Mouse (Mus musculus) midbrain, postnatal 0 days (tissue): ENCODE results near the gene Piezo1. TPM values are rescaled to one million over a fixed set of nuclear protein-coding genes. Genes with fewer than 3 reads are reported as not detected.

Experiments used
- ATAC-seq: fragments of 200-750 bp; cut with Nextera tagmentation; 2 replicates; pipeline ENCODE4 v1.8.0; 2017; ENCODE audit warnings: moderate number of reproducible peaks, mild to moderate bottlenecking, moderate TSS enrichment, moderate library complexity; ENCODE audit not compliant: low FRiP score
- DNase-seq: peaks from one replicate; pipeline ENCODE4 v3.0.0-alpha.2; 2015; ENCODE audit warnings: low spot score
- H3K27ac ChIP-seq: fragments of 300-500 bp; sonication (generic); 2 replicates; pipeline ENCODE4 v1.5.1; 2014; ENCODE audit warnings: low read depth, mild to moderate bottlenecking, low read length, mixed read lengths
- H3K27me3 ChIP-seq: fragments of 300-500 bp; sonication (generic); 2 replicates; pipeline ENCODE4 v1.6.1; 2014; ENCODE audit warnings: low read length, control low read depth, mixed read lengths; ENCODE audit not compliant: insufficient read depth
- H3K36me3 ChIP-seq: fragments of 300-500 bp; sonication (generic); 2 replicates; pipeline ENCODE4 v1.6.1; 2014; ENCODE audit warnings: low read length, control low read depth, mixed read lengths; ENCODE audit not compliant: insufficient read depth
- H3K4me1 ChIP-seq: fragments of 300-500 bp; sonication (generic); 2 replicates; pipeline ENCODE4 v1.6.1; 2014; ENCODE audit warnings: mild to moderate bottlenecking, control low read depth, antibody characterized with exemption, low read length, mixed read lengths; ENCODE audit not compliant: insufficient read depth
- H3K4me2 ChIP-seq: fragments of 300-500 bp; sonication (generic); 2 replicates; pipeline ENCODE4 v1.6.1; 2014; ENCODE audit warnings: low read depth, mild to moderate bottlenecking, low read length, mixed read lengths; ENCODE audit not compliant: poor library complexity, severe bottlenecking
- H3K4me3 ChIP-seq: fragments of 300-500 bp; sonication (generic); 2 replicates; pipeline ENCODE4 v1.5.1; 2014; ENCODE audit warnings: low read depth, mild to moderate bottlenecking, low read length, moderate library complexity
- H3K9ac ChIP-seq: fragments of 300-500 bp; sonication (generic); replicated peaks from 2 replicates; pipeline ENCODE4 v1.6.1; 2014; ENCODE audit warnings: mild to moderate bottlenecking, low read length, moderate library complexity, mixed read lengths; ENCODE audit not compliant: poor library complexity, severe bottlenecking
- H3K9me3 ChIP-seq: fragments of 300-500 bp; sonication (generic); 2 replicates; pipeline ENCODE4 v1.6.1; 2016; ENCODE audit warnings: low read length, control low read depth
- CTCF ChIP-seq: IDR thresholded peaks from 2 replicates; pipeline ENCODE4 v1.5.1; 2016; ENCODE audit warnings: antibody characterized with exemption, mild to moderate bottlenecking
- WGBS: fragments of 180-500 bp; shearing (Covaris S2); extraction: QIAGEN DNeasy Blood & Tissue Kit; methylation state at CpG from one replicate; pipeline ENCODE4 v1.1.7; 2014; 5-methylcytosine and 5-hydroxymethylcytosine counted together
- polyA plus RNA-seq: library from polyadenylated mRNA; unstranded; fragments of >200 nt; fragmentation: Nextera tagmentation; extraction: Ambion mirVana; gene quantifications from 2 replicates; pipeline ENCODE4 v1.2.1, GENCODE M21; 2015
- total RNA-seq: library from RNA; depleted of rRNA; stranded (reverse); fragments of >200 nt; gene quantifications from 2 replicates; pipeline ENCODE4 v1.2.3, GENCODE M21; 2014

Gene Piezo1
- total and polyA plus RNA-seq, 2 experiments from 2014 or later = 1.8 to 10.8 TPM

DNA sequence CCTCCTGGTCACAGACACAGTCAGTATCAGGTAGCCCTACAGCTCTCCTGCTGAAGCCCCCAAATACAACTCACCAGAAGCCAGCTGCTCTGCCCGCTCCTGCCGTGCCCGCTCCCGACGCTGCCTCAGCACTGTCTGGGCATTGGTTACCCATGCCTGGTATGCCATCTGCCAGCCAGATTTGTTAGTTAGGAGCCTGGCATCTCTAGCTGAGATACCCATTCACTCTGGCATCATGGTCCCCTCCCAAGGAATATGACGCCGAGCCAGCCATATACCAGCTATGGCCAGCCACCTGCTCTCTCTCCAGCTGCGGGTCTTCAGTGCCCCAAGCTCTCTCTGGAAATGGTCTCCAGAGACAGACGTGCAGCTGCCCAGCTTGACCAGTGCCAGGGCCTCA lies 62.7 kb downstream of the Piezo1 start:
- 91% methylated on average over 9 of the region's 9 CpGs for WGBS
- Histone ChIP-seq H3K27me3 (no peaks in the 10 kb centered on the region), H3K4me2 (no peak overlapping the region), H3K9me3 (no peaks in the 10 kb centered on the region), H3K4me3 (no peak overlapping the region), H3K36me3 (peaks cover 11% of the 10 kb centered on the region), H3K4me1 (no peaks in the 10 kb centered on the region), H3K27ac (no peak overlapping the region), H3K9ac (no peak overlapping the region)
- no peak for TF ChIP-seq CTCF
- no peak for ATAC-seq
- peak; percentile 55 for DNase-seq

DNA sequence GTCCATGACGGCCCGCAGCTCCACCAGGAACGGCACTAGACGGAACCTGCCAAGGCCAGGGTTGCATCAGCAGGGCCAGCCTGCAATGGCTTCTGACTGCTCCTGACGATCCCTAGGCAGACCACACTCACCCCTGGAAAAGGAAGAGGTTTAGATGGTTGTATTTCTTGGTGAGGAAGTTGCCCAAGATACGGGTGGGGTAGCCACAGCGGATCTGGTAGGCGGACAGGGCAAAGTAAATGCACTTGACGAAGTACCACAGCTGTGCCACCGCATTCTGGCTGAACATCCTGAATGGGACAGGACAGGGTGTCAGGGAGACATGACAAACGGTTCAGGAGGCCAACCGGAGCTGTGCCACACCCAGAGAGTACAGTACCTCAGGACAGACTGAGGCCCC lies 66.3 kb downstream of the Piezo1 start:
- Histone ChIP-seq H3K36me3 (peaks cover 41% of the 10 kb centered on the region), H3K9me3 (no peaks in the 10 kb centered on the region), H3K4me3 (no peak overlapping the region), H3K27ac (no peak overlapping the region), H3K4me1 (no peaks in the 10 kb centered on the region), H3K27me3 (no peaks in the 10 kb centered on the region), H3K4me2 (no peak overlapping the region), H3K9ac (no peak overlapping the region)
- DNase-seq = no peak
- WGBS = 89% methylated on average over 12 of the region's 12 CpGs
- TF ChIP-seq CTCF = no peak
- no peak for ATAC-seq

DNA sequence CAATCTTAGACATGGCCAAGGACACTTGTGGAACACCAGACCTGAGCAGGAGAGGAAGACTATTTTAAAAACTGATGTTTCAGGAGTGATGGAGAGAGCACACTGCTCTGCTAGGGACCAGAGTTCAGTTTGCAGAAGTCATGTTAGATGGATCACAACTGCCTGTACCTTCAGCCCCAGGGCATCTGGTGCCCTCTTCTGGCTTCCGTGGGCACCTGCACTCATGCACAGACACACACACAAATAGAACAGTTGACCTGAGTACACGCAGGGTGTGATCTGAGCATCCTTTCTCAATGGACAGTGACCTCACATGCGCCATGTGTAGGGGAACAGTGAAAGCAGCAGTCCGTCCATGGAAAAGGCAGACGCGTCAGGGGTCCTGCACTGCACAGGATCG lies 67.3 kb downstream of the Piezo1 start:
- no peaks in the 10 kb centered on the region for H3K27me3 ChIP-seq
- no peak for ATAC-seq
- 98% methylated on average over 7 of the region's 7 CpGs for WGBS
- H3K9ac ChIP-seq = no peak overlapping the region
- H3K4me3 ChIP-seq = no peak overlapping the region
- no peak overlapping the region for H3K4me2 ChIP-seq
- H3K36me3 ChIP-seq = peaks cover 50% of the 10 kb centered on the region
- DNase-seq = no peak
- TF ChIP-seq CTCF = peak; percentile 28
- H3K9me3 ChIP-seq = no peaks in the 10 kb centered on the region
- H3K27ac ChIP-seq = no peak overlapping the region
- H3K4me1 ChIP-seq = no peaks in the 10 kb centered on the region

DNA sequence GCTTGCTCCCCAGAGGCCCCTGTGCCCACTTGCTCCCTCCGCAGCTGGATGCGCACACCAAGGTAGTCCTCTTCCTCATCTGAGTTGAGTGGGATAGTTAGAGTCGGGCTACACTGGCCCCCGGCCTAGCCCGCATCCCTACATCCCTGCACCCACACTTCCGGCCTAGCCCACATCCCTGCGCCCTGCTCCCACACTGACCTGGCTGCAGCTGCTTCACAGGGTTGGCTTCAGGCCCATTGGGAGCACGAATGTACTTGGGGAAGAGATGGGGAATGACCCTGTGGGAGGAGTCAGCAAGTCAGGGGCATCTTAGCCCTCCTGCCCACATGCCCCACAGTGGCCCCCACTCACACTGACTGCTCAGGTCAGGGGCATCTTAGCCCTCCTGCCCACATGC lies 68.7 kb downstream of the Piezo1 start:
- TF ChIP-seq CTCF = no peak
- DNase-seq (no peak), ATAC-seq (no peak)
- no peak overlapping the region for H3K4me3 ChIP-seq
- no peaks in the 10 kb centered on the region for H3K9me3 ChIP-seq
- H3K36me3 ChIP-seq = peaks cover 62% of the 10 kb centered on the region
- H3K27me3 ChIP-seq = no peaks in the 10 kb centered on the region
- H3K9ac ChIP-seq = no peak overlapping the region
- WGBS = 97% methylated on average over 8 of the region's 8 CpGs
- no peak overlapping the region for H3K4me2 ChIP-seq
- H3K4me1 ChIP-seq = no peaks in the 10 kb centered on the region
- no peak overlapping the region for H3K27ac ChIP-seq

DNA sequence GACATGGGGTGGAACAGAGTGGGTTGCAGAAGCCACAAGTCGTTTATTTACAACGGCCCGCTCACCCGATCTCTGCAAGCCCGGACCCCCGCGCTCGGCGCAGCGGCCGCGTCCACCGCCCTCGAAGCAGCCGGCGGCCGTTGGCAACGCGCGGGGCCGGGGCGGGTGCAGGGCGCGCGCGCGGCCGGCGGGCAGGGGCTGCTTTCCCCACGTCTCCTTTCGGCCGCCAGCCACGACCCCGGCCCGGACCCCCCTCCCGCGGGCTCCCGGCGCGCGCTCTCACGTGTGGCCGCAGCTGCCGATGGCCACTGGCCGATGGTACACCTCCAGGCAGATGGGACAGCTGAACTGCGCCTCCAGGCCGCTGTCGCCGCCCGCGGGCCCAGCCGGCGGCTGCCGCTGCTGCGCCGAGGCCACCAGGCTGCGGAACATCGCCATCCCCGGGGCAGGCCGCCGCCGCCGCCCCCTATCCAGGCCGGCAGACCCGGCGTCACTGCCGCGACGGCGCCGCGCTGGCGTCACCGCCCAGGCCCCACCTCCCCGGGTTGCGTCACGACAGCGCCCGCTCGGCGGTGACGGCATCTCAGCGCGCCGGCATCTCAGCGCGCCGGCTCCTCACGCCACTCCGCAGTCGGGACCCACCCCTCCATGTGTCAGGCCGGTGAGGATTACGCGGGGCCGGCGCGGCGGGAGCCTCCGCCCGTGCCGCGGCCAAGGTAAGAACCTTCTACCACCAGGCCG lies 75.4 kb downstream of the Piezo1 start, which contains the start of the genes Rnf166 and Ctu2:
Gene Rnf166 (minus strand): TSS at position 485 of the 741 bp plus-strand sequence.
Gene Ctu2 (plus strand): TSS at position 564 of the 741 bp plus-strand sequence.
- peak within 1 kb of the TSS; percentile 84 for H3K9ac ChIP-seq
- H3K27me3 ChIP-seq = no peaks in the 10 kb centered on the region
- no peak for TF ChIP-seq CTCF
- peak within 1 kb of the TSS; percentile 77 for H3K27ac ChIP-seq
- peaks cover 37% of the 10 kb centered on the region for H3K36me3 ChIP-seq
- peak within 1 kb of the TSS; percentile 99 for H3K4me3 ChIP-seq
- under 1% methylated on average over 86 of the region's 103 CpGs for WGBS
- ATAC-seq = peak; percentile 92
- no peaks in the 10 kb centered on the region for H3K9me3 ChIP-seq
- H3K4me1 ChIP-seq = peaks cover 14% of the 10 kb centered on the region
- DNase-seq = peak; percentile 92
- peak within 1 kb of the TSS; percentile 98 for H3K4me2 ChIP-seq

DNA sequence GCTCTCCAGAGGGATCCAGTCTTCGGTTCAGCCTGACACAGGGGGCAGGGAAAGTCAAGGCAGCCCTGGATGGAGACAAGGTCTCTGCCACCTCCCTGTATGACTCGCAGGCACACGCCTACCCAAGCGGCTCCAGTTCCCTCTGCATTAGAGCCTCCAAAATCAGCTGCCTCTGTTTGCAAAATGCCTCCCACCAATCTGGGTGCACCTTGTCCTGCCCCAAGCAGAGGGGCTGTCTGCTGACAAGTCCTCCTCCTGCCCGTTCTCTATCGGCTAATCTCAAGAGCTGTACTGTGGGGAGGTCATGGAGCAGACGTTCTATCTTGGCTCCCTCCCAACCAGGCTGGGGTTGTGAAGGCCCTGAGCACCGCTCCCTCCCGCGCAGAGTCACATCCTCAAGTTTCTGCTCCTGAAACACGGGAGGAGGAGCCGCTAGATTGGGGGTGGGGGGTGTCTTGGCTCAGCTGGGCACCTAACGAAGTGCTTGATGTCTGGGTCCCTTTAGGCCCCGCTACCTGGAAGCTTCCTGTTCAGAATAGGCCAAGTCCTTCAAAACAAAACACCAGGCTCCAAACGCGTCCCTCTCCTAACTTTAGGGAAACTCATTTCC lies 76.1 kb downstream of the Piezo1 start:
- peaks cover 14% of the 10 kb centered on the region for H3K4me1 ChIP-seq
- H3K4me2 ChIP-seq = peak overlapping the region; percentile 98
- peak overlapping the region; percentile 99 for H3K4me3 ChIP-seq
- H3K9me3 ChIP-seq = no peaks in the 10 kb centered on the region
- peak overlapping the region; percentile 77; the same call in 1 of the 2 replicates for H3K27ac ChIP-seq
- DNase-seq = peak; percentile 24
- H3K9ac ChIP-seq = peak overlapping the region; percentile 84
- H3K27me3 ChIP-seq = no peaks in the 10 kb centered on the region
- ATAC-seq = no peak
- WGBS = 17% methylated on average over 16 of the region's 16 CpGs
- H3K36me3 ChIP-seq = peaks cover 43% of the 10 kb centered on the region
- no peak for TF ChIP-seq CTCF
